Mouse (Mus musculus): ENCODE data around the gene Grik4. TPM values are rescaled to one million over a fixed set of nuclear protein-coding genes. Genes with fewer than 3 reads are reported as not detected.

Grik4 gene
- polyA plus RNA-seq, 1 experiment from 2014 or later: 0.43 TPM

- Histone ChIP-seq H3K9ac (ENCODE audit: low read depth, low read length) (no peak overlapping the region), H3K36me3 (ENCODE audit: control insufficient read depth, insufficient read depth, low read length) (no peaks in the 10 kb centered on the region), H3K4me1 (ENCODE audit: control insufficient read depth, insufficient read depth, low read length) (peaks cover 5% of the 10 kb centered on the region; the same call in 1 of the 2 replicates), H3K4me3 (ENCODE audit: low read depth, low read length) (no peak overlapping the region), H3K9me3 (replicated peaks; ENCODE audit: control insufficient read depth, low read length) (no peaks in the 10 kb centered on the region), H3K27ac (ENCODE audit: low read depth, low read length) (no peak overlapping the region), H3K27me3 (ENCODE audit: control insufficient read depth, insufficient read depth, low read length) (peaks cover 5% of the 10 kb centered on the region; the same call in 1 of the 2 replicates), H3K4me2 (no peak overlapping the region)
- 18% methylated on average over 8 of the region's 9 CpGs for WGBS (ENCODE audit: insufficient replicate concordance)
- ATAC-seq (replicated peaks; ENCODE audit: insufficient number of reproducible peaks, low FRiP score, low TSS enrichment): no peak
Observed at GRCm38 (mm10) chr9:42848061-42848460, 96.2 kb downstream of the Grik4 start.

DNA sequence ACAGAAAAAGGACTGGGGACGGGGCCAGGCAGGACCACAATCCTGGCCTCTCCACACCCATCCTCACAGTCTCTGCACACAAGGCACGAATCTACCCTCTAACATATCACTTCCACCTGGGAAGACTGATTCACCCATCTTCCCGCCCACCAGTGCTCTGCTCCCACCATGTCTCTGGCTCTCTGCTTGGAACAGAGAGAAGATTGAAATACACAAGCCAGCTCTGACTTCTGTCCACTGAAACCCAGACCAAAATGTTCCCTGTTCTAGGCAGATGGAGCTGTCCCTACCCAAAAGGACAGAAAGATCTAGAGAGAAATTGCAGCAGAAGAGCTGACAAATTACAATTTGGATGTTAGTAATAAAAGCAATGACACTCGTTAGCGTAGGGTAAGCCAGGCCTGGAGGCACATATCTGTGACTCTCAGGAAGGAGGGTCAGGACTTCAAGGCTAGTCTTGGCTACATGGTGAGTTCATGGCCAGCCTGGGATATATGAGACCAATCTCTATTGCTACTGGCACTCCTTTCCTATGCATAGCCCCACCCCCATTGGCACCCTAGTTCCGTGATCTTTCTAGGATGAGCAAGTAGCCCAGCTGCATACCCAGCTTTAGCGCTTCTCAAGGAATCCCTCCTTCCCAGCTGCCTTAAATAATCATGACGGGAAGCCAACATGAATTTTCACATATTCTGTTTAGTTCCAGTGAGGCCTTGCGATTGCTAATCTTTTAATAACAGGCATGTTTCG, 97.4 kb downstream of the Grik4 start:
- Histone ChIP-seq H3K27ac (ENCODE audit: low read depth, low read length) (no peak overlapping the region), H3K27me3 (ENCODE audit: control insufficient read depth, insufficient read depth, low read length) (peaks cover 5% of the 10 kb centered on the region; the same call in 1 of the 2 replicates), H3K4me1 (ENCODE audit: control insufficient read depth, insufficient read depth, low read length) (peaks cover 5% of the 10 kb centered on the region; the same call in 1 of the 2 replicates), H3K4me3 (ENCODE audit: low read depth, low read length) (no peak overlapping the region), H3K4me2 (no peak overlapping the region), H3K9me3 (replicated peaks; ENCODE audit: control insufficient read depth, low read length) (no peaks in the 10 kb centered on the region), H3K36me3 (ENCODE audit: control insufficient read depth, insufficient read depth, low read length) (no peaks in the 10 kb centered on the region), H3K9ac (ENCODE audit: low read depth, low read length) (no peak overlapping the region)
- WGBS (ENCODE audit: insufficient replicate concordance): 67% methylated on average over 10 of the region's 10 CpGs
- no peak for ATAC-seq (replicated peaks; ENCODE audit: insufficient number of reproducible peaks, low FRiP score, low TSS enrichment)

GRCm38 (mm10) chr9:42846139-42846538, 98.2 kb downstream of the Grik4 start:
- H3K4me2 ChIP-seq: no peak overlapping the region
- no peaks in the 10 kb centered on the region for H3K36me3 ChIP-seq (ENCODE audit: control insufficient read depth, insufficient read depth, low read length)
- no peak for ATAC-seq (replicated peaks; ENCODE audit: insufficient number of reproducible peaks, low FRiP score, low TSS enrichment)
- no peaks in the 10 kb centered on the region for H3K9me3 ChIP-seq (replicated peaks; ENCODE audit: control insufficient read depth, low read length)
- 7% methylated on average over 3 of the region's 4 CpGs for WGBS (ENCODE audit: insufficient replicate concordance)
- no peak overlapping the region for H3K27ac ChIP-seq (ENCODE audit: low read depth, low read length)
- peaks cover 5% of the 10 kb centered on the region; the same call in 1 of the 2 replicates for H3K4me1 ChIP-seq (ENCODE audit: control insufficient read depth, insufficient read depth, low read length)
- peaks cover 5% of the 10 kb centered on the region; the same call in 1 of the 2 replicates for H3K27me3 ChIP-seq (ENCODE audit: control insufficient read depth, insufficient read depth, low read length)
- no peak overlapping the region for H3K9ac ChIP-seq (ENCODE audit: low read depth, low read length)
- no peak overlapping the region for H3K4me3 ChIP-seq (ENCODE audit: low read depth, low read length)

DNA sequence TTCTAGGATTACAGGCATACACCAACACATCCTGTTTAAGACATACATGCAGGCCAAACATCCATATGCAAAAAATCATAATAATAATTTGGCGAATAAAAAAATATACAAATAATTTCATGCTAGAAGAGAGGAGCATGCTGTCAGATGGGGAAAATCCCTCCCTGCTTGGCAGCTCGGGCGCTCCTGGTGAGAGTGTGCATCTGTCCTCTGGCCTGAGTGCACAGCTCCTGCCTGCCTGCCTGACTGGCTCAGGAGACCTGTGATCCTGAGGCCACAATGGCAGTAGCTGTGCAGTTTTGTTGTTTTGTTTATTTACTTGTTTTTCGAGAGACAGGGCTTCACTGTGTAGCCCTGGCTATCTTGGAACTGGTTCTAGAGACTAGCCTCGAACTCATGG, 100.0 kb downstream of the Grik4 start:
- no peaks in the 10 kb centered on the region for H3K9me3 ChIP-seq (replicated peaks; ENCODE audit: control insufficient read depth, low read length)
- H3K36me3 ChIP-seq (ENCODE audit: control insufficient read depth, insufficient read depth, low read length): no peaks in the 10 kb centered on the region
- no peak overlapping the region for H3K9ac ChIP-seq (ENCODE audit: low read depth, low read length)
- WGBS (ENCODE audit: insufficient replicate concordance): 80% methylated on average over 5 of the region's 5 CpGs
- H3K27ac ChIP-seq (ENCODE audit: low read depth, low read length): no peak overlapping the region
- H3K27me3 ChIP-seq (ENCODE audit: control insufficient read depth, insufficient read depth, low read length): peaks cover 5% of the 10 kb centered on the region; the same call in 1 of the 2 replicates
- H3K4me3 ChIP-seq (ENCODE audit: low read depth, low read length): no peak overlapping the region
- no peak overlapping the region for H3K4me2 ChIP-seq
- H3K4me1 ChIP-seq (ENCODE audit: control insufficient read depth, insufficient read depth, low read length): peaks cover 5% of the 10 kb centered on the region; the same call in 1 of the 2 replicates
- ATAC-seq (replicated peaks; ENCODE audit: insufficient number of reproducible peaks, low FRiP score, low TSS enrichment): no peak

DNA sequence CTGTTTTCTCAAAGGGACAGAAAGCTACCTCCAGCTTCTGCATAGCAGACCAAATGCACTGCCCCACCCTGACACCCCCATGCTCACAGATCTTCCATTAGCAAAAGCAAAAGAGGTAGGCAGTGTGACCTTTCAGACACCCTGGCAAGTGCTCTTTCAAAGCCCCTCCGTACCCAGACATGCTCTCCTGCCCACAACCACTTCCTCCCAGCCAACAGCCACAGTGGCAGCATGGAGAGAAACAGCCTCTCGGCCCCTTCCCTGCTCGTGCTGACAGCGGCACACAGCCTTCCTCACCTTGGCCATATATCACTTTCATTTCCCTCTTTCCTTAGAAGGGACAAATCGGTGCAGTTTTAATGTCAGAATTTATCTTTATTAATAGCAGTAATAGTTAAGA, 106.0 kb downstream of the Grik4 start:
- Histone ChIP-seq H3K4me1 (ENCODE audit: control insufficient read depth, insufficient read depth, low read length) (0 out of 2 replicates have a peak, but pooled peaks cover 2% of the 10 kb centered on the region), H3K27me3 (ENCODE audit: control insufficient read depth, insufficient read depth, low read length) (0 out of 2 replicates have a peak, but pooled peaks cover 2% of the 10 kb centered on the region), H3K36me3 (ENCODE audit: control insufficient read depth, insufficient read depth, low read length) (no peaks in the 10 kb centered on the region), H3K4me3 (ENCODE audit: low read depth, low read length) (no peak overlapping the region), H3K4me2 (no peak overlapping the region), H3K9me3 (replicated peaks; ENCODE audit: control insufficient read depth, low read length) (no peaks in the 10 kb centered on the region), H3K9ac (ENCODE audit: low read depth, low read length) (no peak overlapping the region), H3K27ac (ENCODE audit: low read depth, low read length) (no peak overlapping the region)
- 64% methylated on average over 5 of the region's 5 CpGs for WGBS (ENCODE audit: insufficient replicate concordance)
- no peak for ATAC-seq (replicated peaks; ENCODE audit: insufficient number of reproducible peaks, low FRiP score, low TSS enrichment)

GRCm38 (mm10) chr9:42837498-42837897, 106.8 kb downstream of the Grik4 start:
- Histone ChIP-seq H3K4me1 (ENCODE audit: control insufficient read depth, insufficient read depth, low read length) (0 out of 2 replicates have a peak, but pooled peaks cover 2% of the 10 kb centered on the region), H3K9ac (ENCODE audit: low read depth, low read length) (no peak overlapping the region), H3K4me2 (no peak overlapping the region), H3K27me3 (ENCODE audit: control insufficient read depth, insufficient read depth, low read length) (0 out of 2 replicates have a peak, but pooled peaks cover 2% of the 10 kb centered on the region), H3K4me3 (ENCODE audit: low read depth, low read length) (no peak overlapping the region), H3K27ac (ENCODE audit: low read depth, low read length) (no peak overlapping the region), H3K9me3 (replicated peaks; ENCODE audit: control insufficient read depth, low read length) (no peaks in the 10 kb centered on the region), H3K36me3 (ENCODE audit: control insufficient read depth, insufficient read depth, low read length) (no peaks in the 10 kb centered on the region)
- WGBS (ENCODE audit: insufficient replicate concordance): 60% methylated on average over 6 of the region's 6 CpGs
- no peak for ATAC-seq (replicated peaks; ENCODE audit: insufficient number of reproducible peaks, low FRiP score, low TSS enrichment)

DNA sequence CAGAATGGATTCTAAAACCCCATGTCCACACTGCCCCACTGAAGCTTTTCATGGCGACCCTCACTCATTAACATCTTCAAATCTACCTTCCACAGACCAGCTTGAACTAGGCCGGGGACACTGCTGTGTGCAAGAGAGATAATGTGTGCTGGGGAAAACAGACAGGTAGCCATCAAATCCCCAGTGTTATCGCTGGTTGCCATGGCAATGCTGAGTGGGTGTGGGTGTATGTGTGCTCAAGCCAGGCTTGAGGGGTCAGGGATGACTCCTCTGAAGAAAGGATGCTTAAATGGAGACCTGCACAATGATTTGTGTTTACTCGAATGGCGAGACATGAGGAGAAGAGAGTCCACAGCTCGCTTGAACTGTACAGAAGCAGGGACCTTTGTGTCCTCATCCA, 112.7 kb downstream of the Grik4 start:
- H3K9me3 ChIP-seq (replicated peaks; ENCODE audit: control insufficient read depth, low read length): no peaks in the 10 kb centered on the region
- H3K4me1 ChIP-seq (ENCODE audit: control insufficient read depth, insufficient read depth, low read length): no peaks in the 10 kb centered on the region
- no peak overlapping the region for H3K4me2 ChIP-seq
- H3K9ac ChIP-seq (ENCODE audit: low read depth, low read length): no peak overlapping the region
- no peak overlapping the region for H3K27ac ChIP-seq (ENCODE audit: low read depth, low read length)
- ATAC-seq (replicated peaks; ENCODE audit: insufficient number of reproducible peaks, low FRiP score, low TSS enrichment): no peak
- no peaks in the 10 kb centered on the region for H3K36me3 ChIP-seq (ENCODE audit: control insufficient read depth, insufficient read depth, low read length)
- no peak overlapping the region for H3K4me3 ChIP-seq (ENCODE audit: low read depth, low read length)
- 73% methylated on average over 6 of the region's 6 CpGs for WGBS (ENCODE audit: insufficient replicate concordance)
- peaks cover 7% of the 10 kb centered on the region; the same call in 1 of the 2 replicates for H3K27me3 ChIP-seq (ENCODE audit: control insufficient read depth, insufficient read depth, low read length)

DNA sequence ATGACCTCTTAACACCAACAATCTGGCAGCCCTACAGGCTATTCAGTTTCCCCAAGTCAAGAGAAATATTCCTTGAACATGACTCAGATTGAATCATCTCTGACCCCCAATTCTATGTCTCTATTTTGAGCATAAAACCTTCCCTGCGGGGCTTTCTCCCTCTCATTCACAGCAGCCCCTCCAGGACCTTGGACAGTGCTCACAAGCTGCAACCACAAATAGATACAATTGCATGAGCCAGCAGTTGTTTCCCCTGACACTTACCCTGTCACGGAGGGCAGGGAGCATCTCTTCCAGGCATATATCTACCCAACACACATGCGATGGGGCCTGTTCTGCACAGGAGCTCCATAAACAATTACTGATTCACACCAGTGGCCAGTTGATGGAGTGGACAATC, 125.0 kb downstream of the Grik4 start:
- Histone ChIP-seq H3K36me3 (ENCODE audit: control insufficient read depth, insufficient read depth, low read length) (no peaks in the 10 kb centered on the region), H3K9me3 (replicated peaks; ENCODE audit: control insufficient read depth, low read length) (no peaks in the 10 kb centered on the region), H3K4me1 (ENCODE audit: control insufficient read depth, insufficient read depth, low read length) (no peaks in the 10 kb centered on the region), H3K27ac (ENCODE audit: low read depth, low read length) (no peak overlapping the region), H3K27me3 (ENCODE audit: control insufficient read depth, insufficient read depth, low read length) (0 out of 2 replicates have a peak, but pooled peaks cover 2% of the 10 kb centered on the region), H3K9ac (ENCODE audit: low read depth, low read length) (no peak overlapping the region), H3K4me3 (ENCODE audit: low read depth, low read length) (no peak overlapping the region), H3K4me2 (no peak overlapping the region)
- no peak for ATAC-seq (replicated peaks; ENCODE audit: insufficient number of reproducible peaks, low FRiP score, low TSS enrichment)
- WGBS (ENCODE audit: insufficient replicate concordance): 40% methylated on average over 3 of the region's 3 CpGs

DNA sequence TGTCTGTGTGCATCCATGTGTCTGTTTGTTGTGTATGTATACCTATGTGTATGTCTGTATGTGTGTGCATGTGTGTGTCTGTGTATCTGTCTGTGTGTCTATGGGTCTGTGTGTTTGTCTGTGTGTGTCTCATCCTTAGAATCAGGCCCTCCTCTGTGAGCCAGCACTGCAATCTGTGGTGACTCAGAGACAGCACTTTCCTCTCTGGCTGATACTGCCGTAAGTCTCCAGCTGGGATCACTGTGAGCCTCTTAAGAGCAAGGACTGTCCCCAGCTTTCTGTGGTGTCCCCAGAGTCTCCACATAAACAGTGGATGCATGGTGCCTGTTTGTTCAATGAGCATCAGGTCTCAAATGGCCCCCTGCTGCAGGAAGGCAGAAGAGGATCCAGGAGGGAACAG, 127.5 kb downstream of the Grik4 start:
- H3K9ac ChIP-seq (ENCODE audit: low read depth, low read length): no peak overlapping the region
- H3K4me3 ChIP-seq (ENCODE audit: low read depth, low read length): no peak overlapping the region
- H3K4me2 ChIP-seq: no peak overlapping the region
- H3K9me3 ChIP-seq (replicated peaks; ENCODE audit: control insufficient read depth, low read length): no peaks in the 10 kb centered on the region
- WGBS (ENCODE audit: insufficient replicate concordance): 56% methylated on average over 1 of the region's 1 CpGs
- H3K4me1 ChIP-seq (ENCODE audit: control insufficient read depth, insufficient read depth, low read length): no peaks in the 10 kb centered on the region
- 0 out of 2 replicates have a peak, but pooled peaks cover 2% of the 10 kb centered on the region for H3K27me3 ChIP-seq (ENCODE audit: control insufficient read depth, insufficient read depth, low read length)
- ATAC-seq (replicated peaks; ENCODE audit: insufficient number of reproducible peaks, low FRiP score, low TSS enrichment): no peak
- no peak overlapping the region for H3K27ac ChIP-seq (ENCODE audit: low read depth, low read length)
- H3K36me3 ChIP-seq (ENCODE audit: control insufficient read depth, insufficient read depth, low read length): no peaks in the 10 kb centered on the region
